1 mouse cellular context compared by ENCODE assay signal in the genomic region with DNA sequence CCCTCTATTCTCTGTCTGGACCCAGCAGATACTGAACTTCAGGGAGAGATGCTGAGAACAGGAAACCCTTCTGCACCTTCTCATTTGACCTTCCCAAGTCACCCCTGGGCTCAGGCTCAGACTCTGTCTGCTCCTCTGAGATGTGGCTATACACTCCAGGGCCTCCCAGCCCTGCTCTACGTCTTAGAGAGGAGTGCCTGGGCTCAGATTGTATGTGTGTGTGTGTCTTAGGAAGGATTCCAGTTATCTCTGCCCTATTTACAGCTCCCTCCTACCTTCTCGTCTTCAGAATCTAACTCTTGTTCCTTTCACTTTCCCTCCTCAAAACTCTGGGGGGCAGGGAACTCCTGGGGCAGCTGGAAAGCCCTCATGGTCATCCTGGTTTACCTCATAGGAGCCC.
TF ChIP-seq lines count a peak whose summit lies in the region.

No protein-coding gene starts in this region.

TF ChIP-seq in MEL, 35 proteins besides CTCF, POLR2A, EP300 and RAD21:
- TF ChIP-seq TBP (IDR thresholded peaks at IDR 0.05; ENCODE audit: low read depth, low read length) (peak; percentile 80), ZC3H11A (IDR thresholded peaks at IDR 0.05; ENCODE audit: low read depth, low read length) (no peak)
